Mouse (Mus musculus) kidney, postnatal 0 days (tissue): ENCODE measurements around the gene A530064D06Rik. TPM values are rescaled to one million over a fixed set of nuclear protein-coding genes. Genes with fewer than 3 reads are reported as not detected.
"Not testable (repeated sequence)": the region's sequence is repeated elsewhere in the genome, so short reads cannot be mapped to it uniquely, and the experiment has no call there.

Experiments used
- ATAC-seq: fragments of 200-750 bp; cut with Nextera tagmentation; replicated peaks from 2 replicates; pipeline ENCODE4 v1.8.0; 2017; ENCODE audit warnings: low read depth, moderate number of reproducible peaks, moderate TSS enrichment, moderate library complexity; ENCODE audit not compliant: low FRiP score
- DNase-seq: peaks from one replicate; pipeline ENCODE4 v3.0.0-alpha.2; 2016; ENCODE audit warnings: low spot score
- H3K27ac ChIP-seq: fragments of 300-500 bp; sonication (generic); 2 replicates; pipeline ENCODE4 v1.5.1; 2014; ENCODE audit warnings: mild to moderate bottlenecking
- H3K27me3 ChIP-seq: fragments of 300-500 bp; sonication (generic); 2 replicates; pipeline ENCODE4 v1.6.1; 2014; ENCODE audit warnings: low read length, mixed read lengths; ENCODE audit not compliant: insufficient read depth
- H3K36me3 ChIP-seq: fragments of 300-500 bp; sonication (generic); 2 replicates; pipeline ENCODE4 v1.6.1; 2014; ENCODE audit warnings: low read length, mixed read lengths; ENCODE audit not compliant: insufficient read depth
- H3K4me1 ChIP-seq: fragments of 300-500 bp; sonication (generic); replicated peaks from 2 replicates; pipeline ENCODE4 v1.6.1; 2014; ENCODE audit warnings: antibody characterized with exemption, low read length, mixed read lengths; ENCODE audit not compliant: insufficient read depth
- H3K4me2 ChIP-seq: fragments of 300-500 bp; sonication (generic); 2 replicates; pipeline ENCODE4 v1.6.1; 2014; ENCODE audit warnings: mild to moderate bottlenecking, low read length, moderate library complexity, mixed read lengths
- H3K4me3 ChIP-seq: fragments of 300-500 bp; sonication (generic); replicated peaks from 2 replicates; pipeline ENCODE4 v1.5.1; 2014; ENCODE audit warnings: low read depth, low read length
- H3K9ac ChIP-seq: fragments of 300-500 bp; sonication (generic); 2 replicates; pipeline ENCODE4 v1.6.1; 2014; ENCODE audit warnings: low read depth, low read length
- H3K9me3 ChIP-seq: fragments of 300-500 bp; sonication (generic); replicated peaks from 2 replicates; pipeline ENCODE4 v1.6.1; 2016; ENCODE audit warnings: low read length, inconsistent platforms, mixed read lengths
- CTCF ChIP-seq: IDR thresholded peaks from 2 replicates; pipeline ENCODE4 v1.5.1; 2016; ENCODE audit warnings: antibody characterized with exemption, low read depth, mild to moderate bottlenecking, moderate library complexity
- WGBS: fragments of 180-500 bp; shearing (Covaris S2); extraction: QIAGEN DNeasy Blood & Tissue Kit; methylation state at CpG from one replicate; pipeline ENCODE4 v1.1.7; 2014; 5-methylcytosine and 5-hydroxymethylcytosine counted together
- polyA plus RNA-seq: library from polyadenylated mRNA; unstranded; fragments of >200 nt; fragmentation: Nextera tagmentation; extraction: Ambion mirVana; gene quantifications from 2 replicates; pipeline ENCODE4 v1.2.1, GENCODE M21; 2015

The A530064D06Rik gene
- 0.08 and 0.26 TPM in 2 replicates for polyA plus RNA-seq

- WGBS, result 73% methylated on average over 2 of the region's 2 CpGs
- not testable (repeated sequence) for H3K4me3 ChIP-seq, H3K27me3 ChIP-seq, DNase-seq, ATAC-seq, H3K4me2 ChIP-seq, H3K36me3 ChIP-seq, H3K9ac ChIP-seq, H3K27ac ChIP-seq, H3K9me3 ChIP-seq, H3K4me1 ChIP-seq
Measured at GRCm38 (mm10) chr17:48167103-48167502, at the start of gene A530064D06Rik. TSS of gene A530064D06Rik (minus strand) at chr17:48167275.

- H3K36me3 ChIP-seq, result no peaks in the 10 kb centered on the region
- no peak for DNase-seq
- no peak for ATAC-seq
- H3K27ac ChIP-seq, result no peak overlapping the region
- no peak overlapping the region for H3K9ac ChIP-seq
- WGBS, result 86% methylated on average over 1 of the region's 1 CpGs
- H3K4me3 ChIP-seq, result no peak overlapping the region
- H3K9me3 ChIP-seq, result no peaks in the 10 kb centered on the region
- no peaks in the 10 kb centered on the region for H3K27me3 ChIP-seq
- TF ChIP-seq CTCF, result no peak
- no peaks in the 10 kb centered on the region for H3K4me1 ChIP-seq
- no peak overlapping the region for H3K4me2 ChIP-seq
Measured at GRCm38 (mm10) chr17:48215429-48215828, 48.4 kb upstream of the A530064D06Rik start.

- Histone ChIP-seq H3K4me1 (no peaks in the 10 kb centered on the region), H3K9ac (no peak overlapping the region), H3K36me3 (no peaks in the 10 kb centered on the region), H3K4me2 (no peak overlapping the region), H3K4me3 (no peak overlapping the region), H3K27me3 (no peaks in the 10 kb centered on the region), H3K9me3 (no peaks in the 10 kb centered on the region), H3K27ac (no peak overlapping the region)
- ATAC-seq, result no peak
- no peak for DNase-seq
- 67% methylated on average over 5 of the region's 5 CpGs for WGBS
- no peak for TF ChIP-seq CTCF
Measured at GRCm38 (mm10) chr17:48213511-48213910, 46.4 kb upstream of the A530064D06Rik start.

GRCm38 (mm10) chr17:48212596-48212995 lies 45.5 kb upstream of the A530064D06Rik start:
- Histone ChIP-seq H3K4me1 (no peaks in the 10 kb centered on the region), H3K27me3 (no peaks in the 10 kb centered on the region), H3K27ac (no peak overlapping the region), H3K4me3 (no peak overlapping the region), H3K4me2 (no peak overlapping the region), H3K9me3 (no peaks in the 10 kb centered on the region), H3K9ac (no peak overlapping the region), H3K36me3 (no peaks in the 10 kb centered on the region)
- ATAC-seq (no peak), DNase-seq (no peak)
- WGBS, result 93% methylated on average over 12 of the region's 12 CpGs
- no peak for TF ChIP-seq CTCF

GRCm38 (mm10) chr17:48203086-48203485 lies 36.0 kb upstream of the A530064D06Rik start:
- no peaks in the 10 kb centered on the region for H3K36me3 ChIP-seq
- H3K4me2 ChIP-seq, result no peak overlapping the region
- no peaks in the 10 kb centered on the region for H3K4me1 ChIP-seq
- H3K27me3 ChIP-seq, result no peaks in the 10 kb centered on the region
- peaks cover 5% of the 10 kb centered on the region for H3K9me3 ChIP-seq
- WGBS, result 97% methylated on average over 12 of the region's 12 CpGs
- ATAC-seq (no peak), DNase-seq (no peak)
- TF ChIP-seq CTCF, result no peak
- no peak overlapping the region for H3K4me3 ChIP-seq
- no peak overlapping the region for H3K27ac ChIP-seq
- no peak overlapping the region for H3K9ac ChIP-seq

GRCm38 (mm10) chr17:48192366-48192765 lies 25.3 kb upstream of the A530064D06Rik start:
- 68% methylated on average over 2 of the region's 2 CpGs for WGBS
- Histone ChIP-seq H3K27ac (no peak overlapping the region), H3K4me2 (no peak overlapping the region), H3K36me3 (no peaks in the 10 kb centered on the region), H3K9me3 (no peaks in the 10 kb centered on the region), H3K9ac (no peak overlapping the region), H3K4me1 (no peaks in the 10 kb centered on the region), H3K27me3 (no peaks in the 10 kb centered on the region), H3K4me3 (no peak overlapping the region)
- no peak for DNase-seq
- no peak for TF ChIP-seq CTCF
- ATAC-seq, result no peak

- Histone ChIP-seq H3K27ac (no peak overlapping the region), H3K9ac (no peak overlapping the region), H3K9me3 (no peaks in the 10 kb centered on the region), H3K27me3 (no peaks in the 10 kb centered on the region), H3K4me1 (no peaks in the 10 kb centered on the region), H3K4me3 (no peak overlapping the region), H3K4me2 (no peak overlapping the region), H3K36me3 (no peaks in the 10 kb centered on the region)
- WGBS, result 66% methylated on average over 5 of the region's 5 CpGs
- TF ChIP-seq CTCF, result no peak
- ATAC-seq (no peak), DNase-seq (peak; percentile 1)
Measured at GRCm38 (mm10) chr17:48185252-48185651, 18.2 kb upstream of the A530064D06Rik start.
